Mouse (Mus musculus): ENCODE measurements around the gene Foxo6. TPM values are rescaled to one million over a fixed set of nuclear protein-coding genes. Genes with fewer than 3 reads are reported as not detected.

Foxo6 gene
- polyA plus RNA-seq, 1 experiment from 2014 or later = 0.12 TPM

DNA sequence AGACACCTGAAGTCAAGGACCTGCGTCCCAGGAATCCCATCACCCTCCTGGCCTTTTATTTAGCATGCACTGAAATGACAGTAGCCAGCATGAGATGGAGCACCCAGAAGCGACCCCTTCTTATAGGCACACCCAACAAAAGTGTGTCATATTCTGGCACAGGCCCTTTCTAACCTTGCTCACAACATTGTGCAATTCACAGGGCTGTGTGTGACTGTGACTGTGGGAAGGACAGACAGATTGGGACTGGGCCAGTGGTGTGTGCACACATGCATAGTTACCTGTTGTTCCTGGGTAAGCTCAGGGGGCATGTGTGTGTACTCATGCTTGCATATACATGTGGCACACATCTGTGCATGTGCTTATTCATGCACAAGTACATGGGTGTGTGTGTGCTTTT lies 54.6 kb downstream of the Foxo6 start:
- no peak overlapping the region for H3K4me2 ChIP-seq (replicated peaks; ENCODE audit: low read depth, low read length)
- no peak overlapping the region for H3K4me3 ChIP-seq (ENCODE audit: low read depth, low read length)
- no peak overlapping the region for H3K9ac ChIP-seq (replicated peaks; ENCODE audit: low read depth, low read length)
- no peaks in the 10 kb centered on the region for H3K36me3 ChIP-seq (ENCODE audit: control insufficient read depth, insufficient read depth, low read length)
- no peak overlapping the region for H3K27ac ChIP-seq (ENCODE audit: low read length)
- 74% methylated on average over 2 of the region's 2 CpGs for WGBS
- H3K4me1 ChIP-seq (ENCODE audit: control insufficient read depth, insufficient read depth, low read length) = no peaks in the 10 kb centered on the region
- ATAC-seq (ENCODE audit: insufficient number of reproducible peaks, insufficient read depth, low FRiP score, low read depth) = no peak; the same call in 1 of the 2 replicates
- no peaks in the 10 kb centered on the region for H3K9me3 ChIP-seq (ENCODE audit: control insufficient read depth, low read depth, low read length)
- no peaks in the 10 kb centered on the region for H3K27me3 ChIP-seq (ENCODE audit: control insufficient read depth, insufficient read depth, low read length)

DNA sequence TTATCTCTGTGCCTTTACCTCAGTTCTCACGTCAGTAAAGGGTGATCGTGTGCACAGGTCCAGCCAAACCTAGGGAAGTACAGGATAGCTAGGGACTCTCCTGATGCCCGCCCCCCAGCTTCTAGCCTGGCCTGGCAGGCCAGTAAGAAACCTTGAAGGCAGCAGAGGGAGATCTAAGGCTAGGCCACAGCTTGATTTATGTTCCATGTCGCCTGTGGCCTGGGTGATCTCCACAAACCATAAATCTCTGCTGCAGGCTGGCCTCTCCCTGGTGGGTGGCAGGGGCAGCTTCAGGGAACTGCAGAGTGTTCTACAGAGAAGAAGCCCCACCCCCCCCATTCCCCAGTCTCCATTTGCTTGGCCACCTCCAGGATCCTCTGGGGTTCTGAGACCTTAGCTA lies 55.2 kb downstream of the Foxo6 start:
- no peak overlapping the region for H3K4me2 ChIP-seq (replicated peaks; ENCODE audit: low read depth, low read length)
- H3K36me3 ChIP-seq (ENCODE audit: control insufficient read depth, insufficient read depth, low read length) = no peaks in the 10 kb centered on the region
- H3K4me1 ChIP-seq (ENCODE audit: control insufficient read depth, insufficient read depth, low read length) = no peaks in the 10 kb centered on the region
- H3K27ac ChIP-seq (ENCODE audit: low read length) = no peak overlapping the region
- H3K9ac ChIP-seq (replicated peaks; ENCODE audit: low read depth, low read length) = no peak overlapping the region
- no peak for ATAC-seq (ENCODE audit: insufficient number of reproducible peaks, insufficient read depth, low FRiP score, low read depth)
- no peaks in the 10 kb centered on the region for H3K27me3 ChIP-seq (ENCODE audit: control insufficient read depth, insufficient read depth, low read length)
- WGBS = 47% methylated on average over 4 of the region's 4 CpGs
- no peak overlapping the region for H3K4me3 ChIP-seq (ENCODE audit: low read depth, low read length)
- H3K9me3 ChIP-seq (ENCODE audit: control insufficient read depth, low read depth, low read length) = no peaks in the 10 kb centered on the region

DNA sequence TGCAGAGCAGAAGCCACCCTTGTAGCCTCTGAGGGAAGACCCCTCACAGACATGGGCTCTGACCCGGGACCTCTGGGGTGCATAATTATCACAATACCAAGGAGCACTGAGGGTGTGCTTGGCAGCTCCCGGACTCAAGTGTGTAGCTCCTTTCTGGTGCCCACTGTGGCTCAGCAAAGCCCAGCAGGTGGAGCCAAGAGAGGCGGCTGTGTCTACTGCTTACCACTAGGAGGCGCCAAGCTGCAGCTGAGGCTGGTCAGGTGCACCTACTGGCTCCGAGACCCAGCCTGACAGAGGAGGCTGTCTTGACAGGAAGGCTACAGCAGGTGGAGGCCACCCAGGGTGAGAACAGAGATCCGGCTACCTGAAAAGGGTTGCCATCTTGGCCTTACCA lies 56.9 kb downstream of the Foxo6 start:
- H3K4me3 ChIP-seq (ENCODE audit: low read depth, low read length) = no peak overlapping the region
- H3K9me3 ChIP-seq (ENCODE audit: control insufficient read depth, low read depth, low read length) = no peaks in the 10 kb centered on the region
- no peaks in the 10 kb centered on the region for H3K27me3 ChIP-seq (ENCODE audit: control insufficient read depth, insufficient read depth, low read length)
- ATAC-seq (ENCODE audit: insufficient number of reproducible peaks, insufficient read depth, low FRiP score, low read depth) = peak; percentile 59; the same call in 1 of the 2 replicates
- 16% methylated on average over 6 of the region's 6 CpGs for whole genome bisulfite sequencing
- H3K9ac ChIP-seq (replicated peaks; ENCODE audit: low read depth, low read length) = no peak overlapping the region
- no peaks in the 10 kb centered on the region for H3K36me3 ChIP-seq (ENCODE audit: control insufficient read depth, insufficient read depth, low read length)
- no peak overlapping the region for H3K4me2 ChIP-seq (replicated peaks; ENCODE audit: low read depth, low read length)
- H3K27ac ChIP-seq (ENCODE audit: low read length) = no peak overlapping the region
- H3K4me1 ChIP-seq (ENCODE audit: control insufficient read depth, insufficient read depth, low read length) = no peaks in the 10 kb centered on the region

DNA sequence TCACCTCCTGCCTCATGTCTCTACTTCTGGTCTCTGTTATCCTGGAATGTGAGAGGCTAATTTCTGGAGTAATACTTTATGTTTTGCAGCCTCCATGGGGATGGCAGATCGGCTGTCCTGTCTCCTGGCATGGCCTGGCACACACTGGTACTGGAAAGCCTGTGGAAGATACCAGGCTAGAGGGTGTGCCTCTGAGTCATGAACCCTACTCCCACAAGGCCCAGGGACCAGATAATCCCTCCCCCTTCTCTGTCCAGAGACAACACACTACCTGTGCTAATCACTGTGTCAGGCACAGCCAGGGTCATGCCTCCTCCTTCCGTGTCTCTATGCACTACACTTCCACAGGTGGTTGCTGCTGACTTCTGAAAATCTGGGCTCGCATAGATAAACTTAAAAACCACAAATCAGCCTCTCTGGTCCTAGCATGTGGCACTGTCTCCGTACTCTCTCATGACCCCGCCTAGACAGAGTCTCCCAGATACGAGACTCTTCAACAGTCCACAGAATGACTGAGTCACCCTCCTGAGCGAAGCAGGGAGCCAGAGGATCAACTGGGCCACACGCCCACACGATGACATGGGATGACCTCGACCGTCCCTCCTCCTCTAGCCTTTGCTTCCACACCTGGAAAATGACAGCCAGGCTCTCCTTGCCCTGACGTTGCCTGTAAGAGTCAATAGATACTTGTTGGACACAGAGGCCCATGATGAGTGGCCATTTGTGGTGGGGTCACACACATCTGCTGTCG lies 57.5 kb downstream of the Foxo6 start:
- Histone ChIP-seq H3K4me2 (replicated peaks; ENCODE audit: low read depth, low read length) (no peak overlapping the region), H3K36me3 (ENCODE audit: control insufficient read depth, insufficient read depth, low read length) (no peaks in the 10 kb centered on the region), H3K27me3 (ENCODE audit: control insufficient read depth, insufficient read depth, low read length) (no peaks in the 10 kb centered on the region), H3K4me3 (ENCODE audit: low read depth, low read length) (no peak overlapping the region), H3K9me3 (ENCODE audit: control insufficient read depth, low read depth, low read length) (no peaks in the 10 kb centered on the region), H3K27ac (ENCODE audit: low read length) (no peak overlapping the region), H3K4me1 (ENCODE audit: control insufficient read depth, insufficient read depth, low read length) (no peaks in the 10 kb centered on the region), H3K9ac (replicated peaks; ENCODE audit: low read depth, low read length) (no peak overlapping the region)
- WGBS = 71% methylated on average over 13 of the region's 13 CpGs
- ATAC-seq (ENCODE audit: insufficient number of reproducible peaks, insufficient read depth, low FRiP score, low read depth) = no peak

DNA sequence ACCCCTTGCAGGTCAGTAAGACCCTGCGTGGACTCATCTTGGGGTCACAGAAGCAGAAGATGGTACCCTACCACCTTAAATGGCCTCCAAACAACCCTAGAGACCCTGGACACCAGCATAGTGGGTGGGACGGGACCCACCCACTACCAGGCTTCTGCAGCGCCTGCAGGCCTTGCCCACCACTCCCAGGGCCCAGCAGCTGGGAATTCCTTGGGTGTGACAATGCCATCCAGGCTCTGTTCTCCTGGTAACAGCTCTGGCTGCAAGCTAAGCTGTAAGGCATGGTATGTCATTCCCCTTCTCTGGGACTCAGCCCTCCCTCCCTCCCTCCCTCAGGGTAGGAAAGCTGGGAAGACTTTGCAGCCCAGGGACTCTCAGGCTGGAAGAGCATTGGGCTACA lies 58.5 kb downstream of the Foxo6 start:
- Histone ChIP-seq H3K27ac (ENCODE audit: low read length) (no peak overlapping the region), H3K4me3 (ENCODE audit: low read depth, low read length) (no peak overlapping the region), H3K9me3 (ENCODE audit: control insufficient read depth, low read depth, low read length) (no peaks in the 10 kb centered on the region), H3K4me2 (replicated peaks; ENCODE audit: low read depth, low read length) (no peak overlapping the region), H3K4me1 (ENCODE audit: control insufficient read depth, insufficient read depth, low read length) (no peaks in the 10 kb centered on the region), H3K9ac (replicated peaks; ENCODE audit: low read depth, low read length) (no peak overlapping the region), H3K36me3 (ENCODE audit: control insufficient read depth, insufficient read depth, low read length) (no peaks in the 10 kb centered on the region), H3K27me3 (ENCODE audit: control insufficient read depth, insufficient read depth, low read length) (no peaks in the 10 kb centered on the region)
- 85% methylated on average over 3 of the region's 3 CpGs for WGBS
- no peak for ATAC-seq (ENCODE audit: insufficient number of reproducible peaks, insufficient read depth, low FRiP score, low read depth)

- H3K27ac ChIP-seq (ENCODE audit: low read length) = no peak overlapping the region
- H3K27me3 ChIP-seq (ENCODE audit: control insufficient read depth, insufficient read depth, low read length) = no peaks in the 10 kb centered on the region
- H3K9me3 ChIP-seq (ENCODE audit: control insufficient read depth, low read depth, low read length) = no peaks in the 10 kb centered on the region
- no peak for ATAC-seq (ENCODE audit: insufficient number of reproducible peaks, insufficient read depth, low FRiP score, low read depth)
- no peak overlapping the region for H3K9ac ChIP-seq (replicated peaks; ENCODE audit: low read depth, low read length)
- no peak overlapping the region for H3K4me3 ChIP-seq (ENCODE audit: low read depth, low read length)
- no peaks in the 10 kb centered on the region for H3K4me1 ChIP-seq (ENCODE audit: control insufficient read depth, insufficient read depth, low read length)
- 51% methylated on average over 2 of the region's 2 CpGs for WGBS
- no peak overlapping the region for H3K4me2 ChIP-seq (replicated peaks; ENCODE audit: low read depth, low read length)
- H3K36me3 ChIP-seq (ENCODE audit: control insufficient read depth, insufficient read depth, low read length) = no peaks in the 10 kb centered on the region
Observed at GRCm38 (mm10) chr4:120227224-120227623, 59.9 kb downstream of the Foxo6 start.

GRCm38 (mm10) chr4:120226682-120227081 lies 60.5 kb downstream of the Foxo6 start:
- H3K9me3 ChIP-seq (ENCODE audit: control insufficient read depth, low read depth, low read length) = no peaks in the 10 kb centered on the region

DNA sequence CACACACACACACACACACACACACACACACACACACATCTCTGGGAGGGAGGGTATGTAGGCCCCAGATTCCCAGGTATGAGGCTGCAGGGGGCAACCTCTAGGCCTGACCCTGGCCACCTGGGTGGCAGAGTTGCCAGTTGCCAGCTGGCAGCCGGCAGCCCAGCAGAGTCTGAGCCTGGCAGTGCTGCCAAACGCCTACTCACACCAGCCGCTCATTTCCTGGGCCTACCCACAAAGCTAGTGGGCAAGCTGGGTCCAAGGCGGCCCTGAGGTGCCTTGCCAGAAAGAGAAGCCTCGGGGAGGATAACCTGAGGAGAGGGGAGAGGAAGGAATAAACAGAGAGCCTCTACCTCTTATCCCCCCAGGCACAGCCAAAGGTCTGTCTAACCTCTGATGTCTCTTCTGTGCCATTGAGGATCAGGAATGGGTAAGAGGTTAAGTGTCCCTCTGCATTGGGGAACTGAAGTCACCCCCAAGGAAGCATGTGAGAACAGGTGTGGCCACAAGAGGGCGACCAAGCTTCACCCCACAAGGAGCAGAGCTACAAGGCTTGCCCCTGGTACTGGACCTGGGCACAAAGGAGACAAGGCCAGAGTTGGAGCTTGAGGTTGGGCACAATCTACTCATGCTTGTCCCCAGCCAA lies 61.9 kb downstream of the Foxo6 start:
- Histone ChIP-seq H3K27me3 (ENCODE audit: control insufficient read depth, insufficient read depth, low read length) (no peaks in the 10 kb centered on the region), H3K27ac (ENCODE audit: low read length) (no peak overlapping the region), H3K4me1 (ENCODE audit: control insufficient read depth, insufficient read depth, low read length) (no peaks in the 10 kb centered on the region), H3K4me3 (ENCODE audit: low read depth, low read length) (no peak overlapping the region), H3K36me3 (ENCODE audit: control insufficient read depth, insufficient read depth, low read length) (no peaks in the 10 kb centered on the region), H3K9ac (replicated peaks; ENCODE audit: low read depth, low read length) (no peak overlapping the region), H3K4me2 (replicated peaks; ENCODE audit: low read depth, low read length) (no peak overlapping the region), H3K9me3 (ENCODE audit: control insufficient read depth, low read depth, low read length) (no peaks in the 10 kb centered on the region)
- ATAC-seq (ENCODE audit: insufficient number of reproducible peaks, insufficient read depth, low FRiP score, low read depth) = no peak
- WGBS = 59% methylated on average over 6 of the region's 6 CpGs

More at GRCm38 (mm10) chr4:120226682-120227081, 60.5 kb downstream of the Foxo6 start:
- Histone ChIP-seq H3K27ac (ENCODE audit: low read length) (no peak overlapping the region), H3K4me3 (ENCODE audit: low read depth, low read length) (no peak overlapping the region), H3K27me3 (ENCODE audit: control insufficient read depth, insufficient read depth, low read length) (no peaks in the 10 kb centered on the region), H3K36me3 (ENCODE audit: control insufficient read depth, insufficient read depth, low read length) (no peaks in the 10 kb centered on the region), H3K4me1 (ENCODE audit: control insufficient read depth, insufficient read depth, low read length) (no peaks in the 10 kb centered on the region), H3K9ac (replicated peaks; ENCODE audit: low read depth, low read length) (no peak overlapping the region), H3K4me2 (replicated peaks; ENCODE audit: low read depth, low read length) (no peak overlapping the region)
- 71% methylated on average over 4 of the region's 4 CpGs for WGBS
- ATAC-seq (ENCODE audit: insufficient number of reproducible peaks, insufficient read depth, low FRiP score, low read depth) = no peak
